8 mouse cellular contexts compared by ENCODE assay signal in genomic region chr2:60171786-60172530, GRCm38 (mm10). TPM values are rescaled to one million over a fixed set of nuclear protein-coding genes. Genes with fewer than 3 reads are reported as not detected.
DNase-seq lines count a peak whose midpoint lies in the region; ATAC-seq and TF ChIP-seq lines count a peak whose summit lies in the region.

No protein-coding gene starts in this region.

- H3K36me3 ChIP-seq in kidney, embryonic 16.5 days (ENCODE audit: insufficient read depth, low read length) = no peaks in the 10 kb centered on the region
- no peaks in the 10 kb centered on the region for H3K36me3 ChIP-seq in CH12.LX (replicated peaks in 1 of 2; ENCODE audit: control insufficient read depth in 1 of 2, insufficient read depth in 1 of 2, low read length in 1 of 2)
- H3K36me3 ChIP-seq in kidney, embryonic 15.5 days = no peaks in the 10 kb centered on the region
- H3K36me3 ChIP-seq in midbrain, embryonic 13.5 days = no peaks in the 10 kb centered on the region

- H3K9ac ChIP-seq in kidney, embryonic 16.5 days (replicated peaks; ENCODE audit: low read length) = no peak overlapping the region
- H3K9ac ChIP-seq in CH12.LX (ENCODE audit: insufficient read depth, low read depth) = no peak overlapping the region
- H3K9ac ChIP-seq in kidney, embryonic 15.5 days = no peak overlapping the region
- H3K9ac ChIP-seq in midbrain, embryonic 13.5 days (replicated peaks) = no peak overlapping the region

- in situ Hi-C loops in CH12.LX (cut with MboI; ENCODE audit: low pct_ligation_motif_present, low pct_unique_long_range_greater_than_20kb, low sequenced_read_pairs) = no loop called here

- no peak overlapping the region for H3K4me3 ChIP-seq in kidney, embryonic 16.5 days (ENCODE audit: low read length)
- peak overlapping the region in 2 of 3 experiments; percentile 8 to 23 for H3K4me3 ChIP-seq in CH12.LX (replicated peaks in 1 of 3; ENCODE audit: low read depth in 2 of 3, low read length in 2 of 3, poor library complexity in 1 of 3)
- H3K4me3 ChIP-seq in kidney, embryonic 15.5 days (replicated peaks) = no peak overlapping the region
- no peak overlapping the region for H3K4me3 ChIP-seq in midbrain, embryonic 13.5 days (replicated peaks)

- H3K4me2 ChIP-seq in kidney, embryonic 16.5 days (replicated peaks; ENCODE audit: low read depth, low read length) = no peak overlapping the region
- H3K4me2 ChIP-seq in CH12.LX (ENCODE audit: insufficient read depth, low read depth, poor library complexity, severe bottlenecking) = peak overlapping the region; percentile 69
- no peak overlapping the region for H3K4me2 ChIP-seq in kidney, embryonic 15.5 days
- no peak overlapping the region for H3K4me2 ChIP-seq in midbrain, embryonic 13.5 days (replicated peaks)

- peak; percentile 73 for DNase-seq in kidney, adult 11 months
- DNase-seq in CH12.LX (ENCODE audit: extremely low read depth) = peak; percentile 86
- peak; percentile 32 to 44 for DNase-seq in cerebellum, adult 18-20 months
- no peak for DNase-seq in embryo, embryonic 10 days (ENCODE audit: low spot score)

- H3K27ac ChIP-seq in kidney, embryonic 16.5 days (ENCODE audit: low read length) = no peak overlapping the region
- H3K27ac ChIP-seq in CH12.LX (ENCODE audit: insufficient read depth, low read depth) = peak overlapping the region; percentile 67
- no peak overlapping the region for H3K27ac ChIP-seq in kidney, embryonic 15.5 days
- H3K27ac ChIP-seq in midbrain, embryonic 13.5 days = no peak overlapping the region

- H3K27me3 ChIP-seq in kidney, embryonic 16.5 days (ENCODE audit: insufficient read depth, low read length) = no peaks in the 10 kb centered on the region
- H3K27me3 ChIP-seq in CH12.LX (replicated peaks) = no peaks in the 10 kb centered on the region
- no peaks in the 10 kb centered on the region for H3K27me3 ChIP-seq in kidney, embryonic 15.5 days
- H3K27me3 ChIP-seq in midbrain, embryonic 13.5 days = no peaks in the 10 kb centered on the region

- dilution Hi-C loops in CH12.LX (cut with MboI; ENCODE audit: extremely low pct_ligation_motif_present, extremely low pct_unique_long_range_greater_than_20kb, low sequenced_read_pairs) = no loop called here

- ATAC-seq in kidney, embryonic 16.5 days (ENCODE audit: low FRiP score, low TSS enrichment) = no peak
- ATAC-seq in kidney, embryonic 15.5 days (replicated peaks; ENCODE audit: low FRiP score) = 0 out of 2 replicates have a peak, but pooled peaks have one; percentile 52
- peak; percentile 64 for ATAC-seq in megakaryocyte-erythroid progenitor cell, adult 5-6 weeks (replicated peaks; ENCODE audit: low FRiP score, low TSS enrichment, poor library complexity, severe bottlenecking)
- ATAC-seq in midbrain, embryonic 13.5 days = no peak

- H3K4me1 ChIP-seq in kidney, embryonic 16.5 days (ENCODE audit: insufficient read depth, low read length) = no peaks in the 10 kb centered on the region
- peaks cover 3 to 45% of the 10 kb centered on the region in 2 experiments; a peak in 3 of 4 replicates for H3K4me1 ChIP-seq in CH12.LX (ENCODE audit: control insufficient read depth in 1 of 2, insufficient read depth in 2 of 2)
- H3K4me1 ChIP-seq in kidney, embryonic 15.5 days = peaks cover 3% of the 10 kb centered on the region; the same call in 1 of the 2 replicates
- no peaks in the 10 kb centered on the region for H3K4me1 ChIP-seq in midbrain, embryonic 13.5 days (replicated peaks)

- peak; percentile 37; the same call in 1 of the 2 replicates for TF ChIP-seq EP300 in CH12.LX (IDR thresholded peaks at IDR 0.05; ENCODE audit: low read length)

- H3K9me3 ChIP-seq in kidney, embryonic 16.5 days (ENCODE audit: low read length) = 0 out of 2 replicates have a peak, but pooled peaks cover 4% of the 10 kb centered on the region
- peaks cover 11% of the 10 kb centered on the region for H3K9me3 ChIP-seq in CH12.LX (replicated peaks; ENCODE audit: low read length)
- no peaks in the 10 kb centered on the region for H3K9me3 ChIP-seq in kidney, embryonic 15.5 days (replicated peaks)
- no peaks in the 10 kb centered on the region for H3K9me3 ChIP-seq in midbrain, embryonic 13.5 days

- no peak; the same call in 1 of the 2 replicates for TF ChIP-seq RAD21 in CH12.LX (IDR thresholded peaks at IDR 0.05; ENCODE audit: low read depth, low read length)

- WGBS in kidney, embryonic 16.5 days = 61% methylated on average over 7 of the region's 7 CpGs
- WGBS in kidney, embryonic 15.5 days = 67% methylated on average over 7 of the region's 7 CpGs
- 72% methylated on average over 7 of the region's 7 CpGs for WGBS in midbrain, embryonic 13.5 days

- no peak; the same call in 1 of the 2 replicates for TF ChIP-seq POLR2A in CH12.LX (IDR thresholded peaks at IDR 0.05; ENCODE audit: low read depth, low read length)

- peak in 1 of 2 experiments; percentile 26; a peak in 1 of 4 replicates for TF ChIP-seq CTCF in CH12.LX (conservative IDR thresholded peaks at IDR 0.05 in 1 of 2, IDR thresholded peaks at IDR 0.05 in 1 of 2; ENCODE audit: low read depth in 2 of 2, low read length in 2 of 2)

- no peaks in the 10 kb centered on the region for H3K79me2 ChIP-seq in CH12.LX (replicated peaks; ENCODE audit: control insufficient read depth, extremely low read depth, insufficient read depth, poor library complexity, severe bottlenecking)

TF ChIP-seq in CH12.LX, 34 proteins besides CTCF, POLR2A, EP300 and RAD21 (continues in another document):
- TF ChIP-seq RCOR1 (conservative IDR thresholded peaks at IDR 0.05; ENCODE audit: low read depth, low read length) (peak; percentile 21; the same call in 1 of the 2 replicates), ZKSCAN1 (IDR thresholded peaks at IDR 0.05; ENCODE audit: borderline replicate concordance, low read depth, low read length) (no peak), MAFK (IDR thresholded peaks at IDR 0.05; ENCODE audit: insufficient replicate concordance, low read length) (peak; percentile 63; the same call in 1 of the 2 replicates), MAZ (IDR thresholded peaks at IDR 0.05; ENCODE audit: low read depth, low read length) (no peak), IRF4 (IDR thresholded peaks at IDR 0.05; ENCODE audit: low read depth, low read length) (0 out of 2 replicates have a peak, but pooled peaks have one; percentile 13), JUND (conservative IDR thresholded peaks at IDR 0.05; ENCODE audit: low read depth, low read length) (peak; percentile 13; the same call in 1 of the 2 replicates), ZMIZ1 (IDR thresholded peaks at IDR 0.05; ENCODE audit: low read depth, low read length) (no peak), GABPA (IDR thresholded peaks at IDR 0.05; ENCODE audit: insufficient replicate concordance, low read depth, low read length) (no peak), MAX (IDR thresholded peaks at IDR 0.05; ENCODE audit: low read length) (no peak; the same call in none of the 2 replicates), POLR2AphosphoS2 (IDR thresholded peaks at IDR 0.05; ENCODE audit: low read depth, low read length) (peak; percentile 36; the same call in 1 of the 2 replicates), USF1 (IDR thresholded peaks at IDR 0.05; ENCODE audit: low read depth, low read length) (no peak), ETS1 (conservative IDR thresholded peaks at IDR 0.05; ENCODE audit: low read depth, low read length) (peak; percentile 50; the same call in 1 of the 2 replicates), ELF1 (IDR thresholded peaks at IDR 0.05; ENCODE audit: low read depth, low read length) (no peak), KAT2A (IDR thresholded peaks at IDR 0.05; ENCODE audit: insufficient replicate concordance, low read length) (no peak), NRF1 (IDR thresholded peaks at IDR 0.05; ENCODE audit: low read depth, low read length) (no peak), BHLHE40 (IDR thresholded peaks at IDR 0.05; ENCODE audit: low read depth, low read length) (no peak), CHD1 (IDR thresholded peaks at IDR 0.05; ENCODE audit: low read depth, low read length) (peak; percentile 67; the same call in 1 of the 2 replicates), USF2 (conservative IDR thresholded peaks at IDR 0.05; ENCODE audit: low read depth, low read length) (no peak), CHD2 (IDR thresholded peaks at IDR 0.05; ENCODE audit: low read length) (no peak), MEF2A (IDR thresholded peaks at IDR 0.05; ENCODE audit: borderline replicate concordance, low read depth, low read length) (no peak), JUN (IDR thresholded peaks at IDR 0.05; ENCODE audit: insufficient read depth, low read depth, low read length) (no peak), HCFC1 (IDR thresholded peaks at IDR 0.05; ENCODE audit: low read depth, low read length) (0 out of 2 replicates have a peak, but pooled peaks have one; percentile 17), PAX5 (IDR thresholded peaks at IDR 0.05; ENCODE audit: low read length) (no peak), UBTF (IDR thresholded peaks at IDR 0.05; ENCODE audit: low read depth, low read length) (0 out of 2 replicates have a peak, but pooled peaks have one; percentile 27), SMC3 (IDR thresholded peaks at IDR 0.05; ENCODE audit: low read depth, low read length) (no peak; the same call in 1 of the 2 replicates), TBP (conservative IDR thresholded peaks at IDR 0.05; ENCODE audit: low read depth, low read length) (no peak)

RNA-seq across cellular contexts. Expression of gene Baz2b, which starts 37.7 kb away (rescaled TPM):
- polyA plus RNA-seq in kidney, embryonic 16.5 days (2015; fragmentation: Nextera tagmentation; extraction: Ambion mirVana) = 51.1 and 57.7 TPM in 2 replicates
- total RNA-seq in CH12.LX (2012; rRNA removed) (27.6 and 31.9 TPM in 2 replicates), CH12.LX (2014; rRNA removed) (17.3 and 17.5 TPM in 2 replicates)
- polyA plus RNA-seq in CH12.LX (2012; ENCODE audit: insufficient read length, low read depth) = 36.3 and 40.1 TPM in 2 replicates
- 55.3 and 59.1 TPM in 2 replicates for polyA plus RNA-seq in kidney, embryonic 15.5 days (2015; fragmentation: Nextera tagmentation; extraction: Ambion mirVana)
- total RNA-seq in megakaryocyte-erythroid progenitor cell, adult 5-6 weeks (2014; fragmentation: Nextera tagmentation) = 69.1 and 82.5 TPM in 2 replicates
- 68.8 and 87.4 TPM in 2 replicates for total RNA-seq in megakaryocyte-erythroid progenitor cell, adult 5-6 weeks (2017)
- 98.1 and 103 TPM in 2 replicates for polyA plus RNA-seq in midbrain, embryonic 13.5 days (2015; fragmentation: Nextera tagmentation; extraction: Ambion mirVana)

RNA-seq across cellular contexts. Expression of gene March7, which starts 37.7 kb away (rescaled TPM):
- 64.6 and 71.3 TPM in 2 replicates for polyA plus RNA-seq in kidney, embryonic 16.5 days (2015; fragmentation: Nextera tagmentation; extraction: Ambion mirVana)
- total RNA-seq in CH12.LX (2012; rRNA removed) (40.0 and 44.5 TPM in 2 replicates), CH12.LX (2014; rRNA removed) (121 and 149 TPM in 2 replicates)
- 52.1 and 53.7 TPM in 2 replicates for polyA plus RNA-seq in CH12.LX (2012; ENCODE audit: insufficient read length, low read depth)
- 71.5 and 72.6 TPM in 2 replicates for polyA plus RNA-seq in kidney, embryonic 15.5 days (2015; fragmentation: Nextera tagmentation; extraction: Ambion mirVana)
- 68.0 and 79.2 TPM in 2 replicates for total RNA-seq in megakaryocyte-erythroid progenitor cell, adult 5-6 weeks (2014; fragmentation: Nextera tagmentation)
- total RNA-seq in megakaryocyte-erythroid progenitor cell, adult 5-6 weeks (2017) = 63.6 and 119 TPM in 2 replicates
- polyA plus RNA-seq in midbrain, embryonic 13.5 days (2015; fragmentation: Nextera tagmentation; extraction: Ambion mirVana) = 95.4 and 105 TPM in 2 replicates

Comparison
In these comparisons a context has a peak if more than half of its experiments do, and no peak if none do; other contexts are left out.
1. ATAC-seq: peak in kidney, embryonic 15.5 days (single experiment) and megakaryocyte-erythroid progenitor cell, adult 5-6 weeks (single experiment); none in kidney, embryonic 16.5 days (single experiment) and midbrain, embryonic 13.5 days (single experiment).
2. H3K4me3 ChIP-seq: peak in CH12.LX (2 of 3); none in kidney, embryonic 16.5 days (single experiment), kidney, embryonic 15.5 days (single experiment) and midbrain, embryonic 13.5 days (single experiment).